Mouse (Mus musculus): ENCODE measurements around the gene Bag1. TPM values are rescaled to one million over a fixed set of nuclear protein-coding genes. Genes with fewer than 3 reads are reported as not detected.
A peak's percentile ranks its signal among the peaks of the same experiment; 100 is the strongest.

Bag1 gene
- polyA plus RNA-seq (2014; fragmentation: Nextera tagmentation; extraction: Ambion mirVana): 233 and 247 TPM in 2 replicates

GRCm38 (mm10) chr4:40948160-40948708 is at the start of gene Bag1, which contains the start of gene Chmp5:
Bag1 (minus strand) TSS chr4:40948294.
Chmp5 (plus strand) TSS chr4:40948407.
- Histone ChIP-seq H3K27me3 (ENCODE audit: control insufficient read depth, insufficient read depth, low read length) (no peaks in the 10 kb centered on the region), H3K9ac (ENCODE audit: low read length) (peak within 1 kb of the TSS; percentile 87), H3K36me3 (ENCODE audit: control insufficient read depth, insufficient read depth, low read length) (peaks cover 16% of the 10 kb centered on the region), H3K4me2 (peak within 1 kb of the TSS; percentile 87), H3K27ac (ENCODE audit: low read depth, low read length) (peak within 1 kb of the TSS; percentile 82), H3K4me1 (ENCODE audit: control insufficient read depth, insufficient read depth, low read length) (peaks cover 17% of the 10 kb centered on the region), H3K4me3 (ENCODE audit: low read depth, low read length) (peak within 1 kb of the TSS; percentile 84), H3K9me3 (ENCODE audit: control insufficient read depth, low read length) (no peaks in the 10 kb centered on the region)
- under 1% methylated on average over 50 of the region's 50 CpGs for WGBS
- peak; percentile 99 for ATAC-seq (ENCODE audit: low FRiP score)
- DNase-seq (ENCODE audit: low spot score, missing footprints): peak; percentile 100

GRCm38 (mm10) chr4:40996302-40996701 is 48.2 kb upstream of the Bag1 start:
- H3K9ac ChIP-seq (ENCODE audit: low read length): no peak overlapping the region
- no peak overlapping the region for H3K4me3 ChIP-seq (ENCODE audit: low read depth, low read length)
- ATAC-seq (ENCODE audit: low FRiP score) (no peak), DNase-seq (ENCODE audit: low spot score, missing footprints) (no peak)
- H3K27me3 ChIP-seq (ENCODE audit: control insufficient read depth, insufficient read depth, low read length): no peaks in the 10 kb centered on the region
- H3K9me3 ChIP-seq (ENCODE audit: control insufficient read depth, low read length): no peaks in the 10 kb centered on the region
- peaks cover 29% of the 10 kb centered on the region for H3K36me3 ChIP-seq (ENCODE audit: control insufficient read depth, insufficient read depth, low read length)
- no peak overlapping the region for H3K4me2 ChIP-seq
- 96% methylated on average over 6 of the region's 6 CpGs for WGBS
- no peak overlapping the region for H3K27ac ChIP-seq (ENCODE audit: low read depth, low read length)
- H3K4me1 ChIP-seq (ENCODE audit: control insufficient read depth, insufficient read depth, low read length): no peaks in the 10 kb centered on the region

GRCm38 (mm10) chr4:40989633-40990032 is 41.5 kb upstream of the Bag1 start:
- H3K27ac ChIP-seq (ENCODE audit: low read depth, low read length): no peak overlapping the region
- H3K36me3 ChIP-seq (ENCODE audit: control insufficient read depth, insufficient read depth, low read length): peaks cover 33% of the 10 kb centered on the region
- H3K4me2 ChIP-seq: no peak overlapping the region
- no peak overlapping the region for H3K9ac ChIP-seq (ENCODE audit: low read length)
- no peaks in the 10 kb centered on the region for H3K9me3 ChIP-seq (ENCODE audit: control insufficient read depth, low read length)
- no peaks in the 10 kb centered on the region for H3K4me1 ChIP-seq (ENCODE audit: control insufficient read depth, insufficient read depth, low read length)
- peak; percentile 61 for DNase-seq (ENCODE audit: low spot score, missing footprints)
- H3K27me3 ChIP-seq (ENCODE audit: control insufficient read depth, insufficient read depth, low read length): no peaks in the 10 kb centered on the region
- no peak for ATAC-seq (ENCODE audit: low FRiP score)
- WGBS: 80% methylated on average over 6 of the region's 6 CpGs
- H3K4me3 ChIP-seq (ENCODE audit: low read depth, low read length): no peak overlapping the region

GRCm38 (mm10) chr4:40983686-40984085 is 35.6 kb upstream of the Bag1 start:
- 95% methylated on average over 1 of the region's 1 CpGs for WGBS
- H3K9ac ChIP-seq (ENCODE audit: low read length): no peak overlapping the region
- H3K9me3 ChIP-seq (ENCODE audit: control insufficient read depth, low read length): no peaks in the 10 kb centered on the region
- ATAC-seq (ENCODE audit: low FRiP score) (no peak), DNase-seq (ENCODE audit: low spot score, missing footprints) (no peak)
- no peak overlapping the region for H3K4me2 ChIP-seq
- no peak overlapping the region for H3K4me3 ChIP-seq (ENCODE audit: low read depth, low read length)
- peaks cover 8% of the 10 kb centered on the region; the same call in 1 of the 2 replicates for H3K36me3 ChIP-seq (ENCODE audit: control insufficient read depth, insufficient read depth, low read length)
- H3K27ac ChIP-seq (ENCODE audit: low read depth, low read length): no peak overlapping the region
- no peaks in the 10 kb centered on the region for H3K4me1 ChIP-seq (ENCODE audit: control insufficient read depth, insufficient read depth, low read length)
- no peaks in the 10 kb centered on the region for H3K27me3 ChIP-seq (ENCODE audit: control insufficient read depth, insufficient read depth, low read length)

DNA sequence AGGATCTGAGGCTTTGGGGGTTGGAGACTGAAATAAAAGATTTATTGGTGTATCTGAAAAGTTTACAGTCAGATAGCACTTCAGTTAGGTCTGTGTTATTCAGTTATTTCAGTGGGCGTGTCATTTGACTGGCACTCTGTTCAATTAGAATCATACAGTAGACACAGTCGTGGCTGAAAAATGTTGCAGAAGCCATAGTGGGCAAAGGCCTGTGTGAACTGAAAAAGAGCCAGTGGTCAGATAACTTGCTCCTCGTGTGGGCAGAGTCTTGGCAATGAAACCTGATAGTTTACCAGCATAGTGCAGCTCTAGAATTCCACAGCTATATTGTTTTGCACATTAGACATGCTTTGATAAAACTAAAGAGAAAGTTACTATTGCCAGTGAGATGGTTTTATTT is 34.4 kb upstream of the Bag1 start:
- Histone ChIP-seq H3K9ac (ENCODE audit: low read length) (no peak overlapping the region), H3K4me1 (ENCODE audit: control insufficient read depth, insufficient read depth, low read length) (no peaks in the 10 kb centered on the region), H3K36me3 (ENCODE audit: control insufficient read depth, insufficient read depth, low read length) (peaks cover 9% of the 10 kb centered on the region; the same call in 1 of the 2 replicates), H3K4me2 (no peak overlapping the region), H3K27ac (ENCODE audit: low read depth, low read length) (no peak overlapping the region), H3K27me3 (ENCODE audit: control insufficient read depth, insufficient read depth, low read length) (no peaks in the 10 kb centered on the region), H3K4me3 (ENCODE audit: low read depth, low read length) (no peak overlapping the region), H3K9me3 (ENCODE audit: control insufficient read depth, low read length) (no peaks in the 10 kb centered on the region)
- ATAC-seq (ENCODE audit: low FRiP score) (no peak), DNase-seq (ENCODE audit: low spot score, missing footprints) (no peak)
- WGBS: 85% methylated on average over 3 of the region's 3 CpGs

GRCm38 (mm10) chr4:40979430-40979829 is 31.3 kb upstream of the Bag1 start:
- H3K27ac ChIP-seq (ENCODE audit: low read depth, low read length): no peak overlapping the region
- H3K4me2 ChIP-seq: no peak overlapping the region
- peaks cover 10% of the 10 kb centered on the region; the same call in 1 of the 2 replicates for H3K36me3 ChIP-seq (ENCODE audit: control insufficient read depth, insufficient read depth, low read length)
- no peak overlapping the region for H3K9ac ChIP-seq (ENCODE audit: low read length)
- H3K4me3 ChIP-seq (ENCODE audit: low read depth, low read length): no peak overlapping the region
- H3K4me1 ChIP-seq (ENCODE audit: control insufficient read depth, insufficient read depth, low read length): no peaks in the 10 kb centered on the region
- DNase-seq (ENCODE audit: low spot score, missing footprints): no peak
- 91% methylated on average over 1 of the region's 1 CpGs for WGBS
- no peaks in the 10 kb centered on the region for H3K27me3 ChIP-seq (ENCODE audit: control insufficient read depth, insufficient read depth, low read length)
- no peak for ATAC-seq (ENCODE audit: low FRiP score)
- no peaks in the 10 kb centered on the region for H3K9me3 ChIP-seq (ENCODE audit: control insufficient read depth, low read length)

DNA sequence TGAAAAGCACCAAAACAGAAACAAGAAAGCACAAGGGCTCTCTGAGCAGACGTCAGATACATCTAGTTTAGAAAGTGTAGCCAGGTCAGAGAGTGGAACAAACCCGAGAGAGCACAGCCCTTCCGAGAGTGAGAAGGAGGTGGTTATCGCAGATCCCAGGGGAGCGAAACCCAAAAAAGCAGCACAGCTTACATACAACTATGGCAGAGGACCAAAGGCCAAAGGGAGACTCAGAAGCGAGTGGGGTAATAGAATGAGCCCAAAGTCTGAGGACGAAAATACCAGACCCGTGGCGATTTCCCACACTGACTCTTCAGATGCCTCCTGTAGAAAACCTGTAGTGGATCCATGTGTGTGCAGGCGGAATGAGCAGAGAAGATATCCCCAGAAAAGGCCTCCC is 28.6 kb upstream of the Bag1 start:
- no peaks in the 10 kb centered on the region for H3K9me3 ChIP-seq (ENCODE audit: control insufficient read depth, low read length)
- no peak overlapping the region for H3K4me2 ChIP-seq
- H3K9ac ChIP-seq (ENCODE audit: low read length): no peak overlapping the region
- 93% methylated on average over 10 of the region's 10 CpGs for WGBS
- ATAC-seq (ENCODE audit: low FRiP score) (no peak), DNase-seq (ENCODE audit: low spot score, missing footprints) (no peak)
- H3K4me3 ChIP-seq (ENCODE audit: low read depth, low read length): no peak overlapping the region
- H3K4me1 ChIP-seq (ENCODE audit: control insufficient read depth, insufficient read depth, low read length): no peaks in the 10 kb centered on the region
- H3K36me3 ChIP-seq (ENCODE audit: control insufficient read depth, insufficient read depth, low read length): peaks cover 10% of the 10 kb centered on the region; the same call in 1 of the 2 replicates
- no peak overlapping the region for H3K27ac ChIP-seq (ENCODE audit: low read depth, low read length)
- no peaks in the 10 kb centered on the region for H3K27me3 ChIP-seq (ENCODE audit: control insufficient read depth, insufficient read depth, low read length)

DNA sequence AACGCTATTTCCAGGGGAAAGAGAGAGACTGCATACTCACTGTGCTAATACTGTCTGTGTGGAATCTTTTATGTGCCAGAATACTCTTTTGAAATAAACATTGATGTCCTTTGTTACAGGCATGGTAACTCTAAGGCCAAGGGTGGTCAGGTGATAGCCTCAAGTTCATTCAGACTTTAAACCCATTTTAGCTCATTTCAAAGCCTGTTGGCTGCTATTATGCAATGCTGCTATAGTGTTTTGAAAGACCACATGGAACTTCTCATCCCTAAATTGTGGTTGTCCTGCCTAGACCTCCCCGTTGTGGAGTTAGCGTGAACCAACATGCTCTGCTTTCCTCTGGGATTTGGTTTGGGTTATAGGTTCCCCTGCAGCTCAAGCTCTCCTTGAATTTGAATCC is 27.6 kb upstream of the Bag1 start:
- peaks cover 10% of the 10 kb centered on the region; the same call in 1 of the 2 replicates for H3K36me3 ChIP-seq (ENCODE audit: control insufficient read depth, insufficient read depth, low read length)
- H3K9me3 ChIP-seq (ENCODE audit: control insufficient read depth, low read length): no peaks in the 10 kb centered on the region
- ATAC-seq (ENCODE audit: low FRiP score): no peak
- no peak overlapping the region for H3K4me2 ChIP-seq
- H3K9ac ChIP-seq (ENCODE audit: low read length): no peak overlapping the region
- whole genome bisulfite sequencing: 97% methylated on average over 3 of the region's 3 CpGs
- DNase-seq (ENCODE audit: low spot score, missing footprints): no peak
- H3K27me3 ChIP-seq (ENCODE audit: control insufficient read depth, insufficient read depth, low read length): no peaks in the 10 kb centered on the region
- H3K4me1 ChIP-seq (ENCODE audit: control insufficient read depth, insufficient read depth, low read length): no peaks in the 10 kb centered on the region
- no peak overlapping the region for H3K27ac ChIP-seq (ENCODE audit: low read depth, low read length)
- H3K4me3 ChIP-seq (ENCODE audit: low read depth, low read length): no peak overlapping the region

GRCm38 (mm10) chr4:40974011-40974410 is 25.9 kb upstream of the Bag1 start:
- H3K4me3 ChIP-seq (ENCODE audit: low read depth, low read length): no peak overlapping the region
- WGBS: 91% methylated on average over 1 of the region's 1 CpGs
- peaks cover 10% of the 10 kb centered on the region; the same call in 1 of the 2 replicates for H3K36me3 ChIP-seq (ENCODE audit: control insufficient read depth, insufficient read depth, low read length)
- H3K9me3 ChIP-seq (ENCODE audit: control insufficient read depth, low read length): no peaks in the 10 kb centered on the region
- ATAC-seq (ENCODE audit: low FRiP score): no peak
- peaks cover 5% of the 10 kb centered on the region for H3K4me1 ChIP-seq (ENCODE audit: control insufficient read depth, insufficient read depth, low read length)
- H3K27me3 ChIP-seq (ENCODE audit: control insufficient read depth, insufficient read depth, low read length): no peaks in the 10 kb centered on the region
- no peak overlapping the region for H3K4me2 ChIP-seq
- H3K27ac ChIP-seq (ENCODE audit: low read depth, low read length): no peak overlapping the region
- no peak for DNase-seq (ENCODE audit: low spot score, missing footprints)
- H3K9ac ChIP-seq (ENCODE audit: low read length): no peak overlapping the region

Data from midbrain, embryonic 11.5 days (tissue).